Mouse (Mus musculus): ENCODE results near the gene Fbxo28.

The Fbxo28 gene

GRCm38 (mm10) chr1:182340821-182341781, at the start of gene Fbxo28:
Gene Fbxo28 (minus strand): TSS chr1:182341629.
- peak; percentile 68 to 83 for DNase-seq (ENCODE audit: low spot score in 2 of 2)

- no peak for DNase-seq (ENCODE audit: low spot score in 2 of 2)
Observed at GRCm38 (mm10) chr1:182388729-182389128, 47.3 kb upstream of the Fbxo28 start.

- no peak for DNase-seq (ENCODE audit: low spot score in 2 of 2)
Observed at GRCm38 (mm10) chr1:182386449-182386848, 45.0 kb upstream of the Fbxo28 start.

- DNase-seq (ENCODE audit: low spot score in 2 of 2) = peak in 1 of 2 experiments; percentile 17
Observed at GRCm38 (mm10) chr1:182383096-182383495, 41.7 kb upstream of the Fbxo28 start.

- DNase-seq (ENCODE audit: low spot score in 2 of 2) = no peak
Observed at GRCm38 (mm10) chr1:182381327-182381726, 39.9 kb upstream of the Fbxo28 start.

- DNase-seq (ENCODE audit: low spot score in 2 of 2) = no peak
Observed at GRCm38 (mm10) chr1:182380683-182381082, 39.3 kb upstream of the Fbxo28 start.

- no peak for DNase-seq (ENCODE audit: low spot score in 2 of 2)
Observed at GRCm38 (mm10) chr1:182378876-182379275, 37.4 kb upstream of the Fbxo28 start.

GRCm38 (mm10) chr1:182378205-182378835, 36.9 kb upstream of the Fbxo28 start:
- DNase-seq (ENCODE audit: low spot score in 2 of 2) = no peak

- DNase-seq (ENCODE audit: low spot score in 2 of 2) = no peak
Observed at GRCm38 (mm10) chr1:182377519-182377918, 36.1 kb upstream of the Fbxo28 start.

- DNase-seq (ENCODE audit: low spot score in 2 of 2) = no peak
Observed at GRCm38 (mm10) chr1:182376826-182377225, 35.4 kb upstream of the Fbxo28 start.

- peak in 1 of 2 experiments; percentile 7 for DNase-seq (ENCODE audit: low spot score in 2 of 2)
Observed at GRCm38 (mm10) chr1:182376221-182376620, 34.8 kb upstream of the Fbxo28 start.

GRCm38 (mm10) chr1:182371891-182372290, 30.5 kb upstream of the Fbxo28 start:
- no peak for DNase-seq (ENCODE audit: low spot score in 2 of 2)

GRCm38 (mm10) chr1:182369435-182369834, 28.0 kb upstream of the Fbxo28 start:
- no peak for DNase-seq (ENCODE audit: low spot score in 2 of 2)

- DNase-seq (ENCODE audit: low spot score in 2 of 2) = no peak
Observed at GRCm38 (mm10) chr1:182368782-182369181, 27.4 kb upstream of the Fbxo28 start.

GRCm38 (mm10) chr1:182368309-182368708, 26.9 kb upstream of the Fbxo28 start:
- DNase-seq (ENCODE audit: low spot score in 2 of 2) = no peak

- DNase-seq (ENCODE audit: low spot score in 2 of 2) = no peak
Observed at GRCm38 (mm10) chr1:182363683-182364404, 22.4 kb upstream of the Fbxo28 start.

- DNase-seq (ENCODE audit: low spot score in 2 of 2) = no peak
Observed at GRCm38 (mm10) chr1:182362703-182363102, 21.3 kb upstream of the Fbxo28 start.

- DNase-seq (ENCODE audit: low spot score in 2 of 2) = no peak
Observed at GRCm38 (mm10) chr1:182358133-182358532, 16.7 kb upstream of the Fbxo28 start.

- DNase-seq (ENCODE audit: low spot score in 2 of 2) = no peak
Observed at GRCm38 (mm10) chr1:182354504-182355147, 13.2 kb upstream of the Fbxo28 start.

GRCm38 (mm10) chr1:182349557-182349956, 8.1 kb upstream of the Fbxo28 start:
- no peak for DNase-seq (ENCODE audit: low spot score in 2 of 2)

GRCm38 (mm10) chr1:182346491-182346890, 5.1 kb upstream of the Fbxo28 start:
- DNase-seq (ENCODE audit: low spot score in 2 of 2) = no peak

GRCm38 (mm10) chr1:182345857-182346256, 4.4 kb upstream of the Fbxo28 start:
- no peak for DNase-seq (ENCODE audit: low spot score in 2 of 2)
